Mouse (Mus musculus) ES-E14 (cell line): ENCODE measurements around the gene Tap2.
A peak's percentile ranks its signal among the peaks of the same experiment; 100 is the strongest.

ENCODE experiments used
- MAFK ChIP-seq: IDR thresholded peaks from 2 replicates; pipeline ENCODE4 v1.6.1; 2014; ENCODE audit warnings: mild to moderate bottlenecking, low read depth, low read length, inconsistent platforms; ENCODE audit not compliant: insufficient read depth
- ZC3H11A ChIP-seq: IDR thresholded peaks from 2 replicates; pipeline ENCODE4 v1.6.1; 2012; ENCODE audit warnings: low read depth, mild to moderate bottlenecking, inconsistent platforms, low read length, borderline replicate concordance

GRCm38 (mm10) chr17:34170877-34171498 is 32.3 kb upstream of the Tap2 start:
- TF ChIP-seq MAFK (no peak), ZC3H11A (peak; percentile 30; the same call in 1 of the 2 replicates)
